Mouse (Mus musculus): ENCODE measurements around the gene Cuedc1. TPM values are rescaled to one million over a fixed set of nuclear protein-coding genes. Genes with fewer than 3 reads are reported as not detected.

Gene Cuedc1
- polyA plus RNA-seq, 1 experiment, result 21.9 TPM

GRCm38 (mm10) chr11:88213757-88214156 is 115.9 kb downstream of the Cuedc1 start:
- Histone ChIP-seq H3K4me1 (ENCODE audit: control insufficient read depth, insufficient read depth, low read length) (no peaks in the 10 kb centered on the region), H3K36me3 (ENCODE audit: control insufficient read depth, insufficient read depth, low read length, poor library complexity, severe bottlenecking) (peaks cover 13% of the 10 kb centered on the region; the same call in 1 of the 2 replicates), H3K4me3 (ENCODE audit: low read depth, low read length) (no peak overlapping the region), H3K9me3 (replicated peaks; ENCODE audit: control insufficient read depth, insufficient read depth, low read length, poor library complexity, severe bottlenecking) (no peaks in the 10 kb centered on the region), H3K27ac (ENCODE audit: insufficient read depth, low read length) (no peak overlapping the region), H3K9ac (ENCODE audit: low read depth, poor library complexity, severe bottlenecking) (no peak overlapping the region), H3K27me3 (ENCODE audit: control insufficient read depth, insufficient read depth, low read length, poor library complexity, severe bottlenecking) (no peaks in the 10 kb centered on the region)
- no peak for TF ChIP-seq CTCF (IDR thresholded peaks at IDR 0.05; ENCODE audit: low read depth, low read length)
- no peak for TF ChIP-seq POLR2A (IDR thresholded peaks at IDR 0.05; ENCODE audit: insufficient read depth, low read length)
- TF ChIP-seq EP300 (IDR thresholded peaks at IDR 0.05; ENCODE audit: insufficient read depth, low read depth, low read length), result no peak

- no peak overlapping the region for H3K27ac ChIP-seq (ENCODE audit: insufficient read depth, low read length)
Observed at GRCm38 (mm10) chr11:88214881-88215831, 117.3 kb downstream of the Cuedc1 start.

GRCm38 (mm10) chr11:88216231-88216685 is 118.4 kb downstream of the Cuedc1 start:
- no peaks in the 10 kb centered on the region for H3K9me3 ChIP-seq (replicated peaks; ENCODE audit: control insufficient read depth, insufficient read depth, low read length, poor library complexity, severe bottlenecking)
- no peaks in the 10 kb centered on the region for H3K27me3 ChIP-seq (ENCODE audit: control insufficient read depth, insufficient read depth, low read length, poor library complexity, severe bottlenecking)
- TF ChIP-seq EP300 (IDR thresholded peaks at IDR 0.05; ENCODE audit: insufficient read depth, low read depth, low read length) (no peak), CTCF (IDR thresholded peaks at IDR 0.05; ENCODE audit: low read depth, low read length) (peak; percentile 92)
- no peak overlapping the region for H3K27ac ChIP-seq (ENCODE audit: insufficient read depth, low read length)
- H3K36me3 ChIP-seq (ENCODE audit: control insufficient read depth, insufficient read depth, low read length, poor library complexity, severe bottlenecking), result no peaks in the 10 kb centered on the region; the same call in 1 of the 2 replicates
- no peaks in the 10 kb centered on the region for H3K4me1 ChIP-seq (ENCODE audit: control insufficient read depth, insufficient read depth, low read length)
- H3K4me3 ChIP-seq (ENCODE audit: low read depth, low read length), result no peak overlapping the region
- no peak overlapping the region for H3K9ac ChIP-seq (ENCODE audit: low read depth, poor library complexity, severe bottlenecking)

More at GRCm38 (mm10) chr11:88214881-88215831, 117.3 kb downstream of the Cuedc1 start:
- Histone ChIP-seq H3K36me3 (ENCODE audit: control insufficient read depth, insufficient read depth, low read length, poor library complexity, severe bottlenecking) (peaks cover 8% of the 10 kb centered on the region; the same call in 1 of the 2 replicates), H3K4me1 (ENCODE audit: control insufficient read depth, insufficient read depth, low read length) (no peaks in the 10 kb centered on the region), H3K4me3 (ENCODE audit: low read depth, low read length) (peak overlapping the region; percentile 6), H3K9ac (ENCODE audit: low read depth, poor library complexity, severe bottlenecking) (no peak overlapping the region), H3K9me3 (replicated peaks; ENCODE audit: control insufficient read depth, insufficient read depth, low read length, poor library complexity, severe bottlenecking) (no peaks in the 10 kb centered on the region), H3K27me3 (ENCODE audit: control insufficient read depth, insufficient read depth, low read length, poor library complexity, severe bottlenecking) (no peaks in the 10 kb centered on the region)
- no peak for TF ChIP-seq POLR2A (IDR thresholded peaks at IDR 0.05; ENCODE audit: insufficient read depth, low read length)
- no peak for TF ChIP-seq EP300 (IDR thresholded peaks at IDR 0.05; ENCODE audit: insufficient read depth, low read depth, low read length)
- TF ChIP-seq CTCF (IDR thresholded peaks at IDR 0.05; ENCODE audit: low read depth, low read length), result no peak

- no peaks in the 10 kb centered on the region for H3K27me3 ChIP-seq (ENCODE audit: control insufficient read depth, insufficient read depth, low read length, poor library complexity, severe bottlenecking)
- H3K36me3 ChIP-seq (ENCODE audit: control insufficient read depth, insufficient read depth, low read length, poor library complexity, severe bottlenecking), result no peaks in the 10 kb centered on the region
- no peaks in the 10 kb centered on the region for H3K9me3 ChIP-seq (replicated peaks; ENCODE audit: control insufficient read depth, insufficient read depth, low read length, poor library complexity, severe bottlenecking)
- H3K27ac ChIP-seq (ENCODE audit: insufficient read depth, low read length), result no peak overlapping the region
- no peak for TF ChIP-seq POLR2A (IDR thresholded peaks at IDR 0.05; ENCODE audit: insufficient read depth, low read length)
- TF ChIP-seq CTCF (IDR thresholded peaks at IDR 0.05; ENCODE audit: low read depth, low read length), result no peak
- TF ChIP-seq EP300 (IDR thresholded peaks at IDR 0.05; ENCODE audit: insufficient read depth, low read depth, low read length), result no peak
- H3K9ac ChIP-seq (ENCODE audit: low read depth, poor library complexity, severe bottlenecking), result no peak overlapping the region
- H3K4me3 ChIP-seq (ENCODE audit: low read depth, low read length), result no peak overlapping the region
- H3K4me1 ChIP-seq (ENCODE audit: control insufficient read depth, insufficient read depth, low read length), result no peaks in the 10 kb centered on the region
Observed at GRCm38 (mm10) chr11:88218155-88218554, 120.3 kb downstream of the Cuedc1 start.

GRCm38 (mm10) chr11:88218586-88218985 is 120.7 kb downstream of the Cuedc1 start:
- Histone ChIP-seq H3K4me3 (ENCODE audit: low read depth, low read length) (no peak overlapping the region), H3K36me3 (ENCODE audit: control insufficient read depth, insufficient read depth, low read length, poor library complexity, severe bottlenecking) (no peaks in the 10 kb centered on the region), H3K27me3 (ENCODE audit: control insufficient read depth, insufficient read depth, low read length, poor library complexity, severe bottlenecking) (no peaks in the 10 kb centered on the region), H3K9me3 (replicated peaks; ENCODE audit: control insufficient read depth, insufficient read depth, low read length, poor library complexity, severe bottlenecking) (no peaks in the 10 kb centered on the region), H3K27ac (ENCODE audit: insufficient read depth, low read length) (no peak overlapping the region), H3K4me1 (ENCODE audit: control insufficient read depth, insufficient read depth, low read length) (no peaks in the 10 kb centered on the region), H3K9ac (ENCODE audit: low read depth, poor library complexity, severe bottlenecking) (no peak overlapping the region)
- no peak for TF ChIP-seq EP300 (IDR thresholded peaks at IDR 0.05; ENCODE audit: insufficient read depth, low read depth, low read length)
- TF ChIP-seq CTCF (IDR thresholded peaks at IDR 0.05; ENCODE audit: low read depth, low read length), result no peak
- no peak for TF ChIP-seq POLR2A (IDR thresholded peaks at IDR 0.05; ENCODE audit: insufficient read depth, low read length)

- H3K9me3 ChIP-seq (replicated peaks; ENCODE audit: control insufficient read depth, insufficient read depth, low read length, poor library complexity, severe bottlenecking), result no peaks in the 10 kb centered on the region
- no peaks in the 10 kb centered on the region for H3K4me1 ChIP-seq (ENCODE audit: control insufficient read depth, insufficient read depth, low read length)
- no peak overlapping the region for H3K4me3 ChIP-seq (ENCODE audit: low read depth, low read length)
- H3K27me3 ChIP-seq (ENCODE audit: control insufficient read depth, insufficient read depth, low read length, poor library complexity, severe bottlenecking), result no peaks in the 10 kb centered on the region
- no peak overlapping the region for H3K9ac ChIP-seq (ENCODE audit: low read depth, poor library complexity, severe bottlenecking)
- no peak overlapping the region for H3K27ac ChIP-seq (ENCODE audit: insufficient read depth, low read length)
- no peaks in the 10 kb centered on the region for H3K36me3 ChIP-seq (ENCODE audit: control insufficient read depth, insufficient read depth, low read length, poor library complexity, severe bottlenecking)
- no peak for TF ChIP-seq EP300 (IDR thresholded peaks at IDR 0.05; ENCODE audit: insufficient read depth, low read depth, low read length)
- no peak for TF ChIP-seq POLR2A (IDR thresholded peaks at IDR 0.05; ENCODE audit: insufficient read depth, low read length)
- TF ChIP-seq CTCF (IDR thresholded peaks at IDR 0.05; ENCODE audit: low read depth, low read length), result no peak
Observed at GRCm38 (mm10) chr11:88221929-88222475, 124.1 kb downstream of the Cuedc1 start.
